Mouse (Mus musculus) myocyte (in vitro differentiated cells): ENCODE data around the gene Ppfibp1. TPM values are rescaled to one million over a fixed set of nuclear protein-coding genes. Genes with fewer than 3 reads are reported as not detected.

Source experiments
- H3K27me3 ChIP-seq: one replicate; pipeline ENCODE4 v1.6.1; 2011; ENCODE audit not compliant: control insufficient read depth, insufficient read depth, insufficient read length
- H3K36me3 ChIP-seq: one replicate; pipeline ENCODE4 v1.6.1; 2011; ENCODE audit not compliant: control insufficient read depth, insufficient read depth
- H3K4me2 ChIP-seq: one replicate; pipeline ENCODE4 v1.6.1; 2011; ENCODE audit warnings: low read depth, control low read depth
- H3K4me3 ChIP-seq: one replicate; pipeline ENCODE4 v1.5.1; 2011; ENCODE audit warnings: mild to moderate bottlenecking, control low read depth, moderate library complexity
- H3K79me2 ChIP-seq: one replicate; pipeline ENCODE4 v1.6.1; 2011; ENCODE audit not compliant: control insufficient read depth, insufficient read depth
- H3ac ChIP-seq: one replicate; pipeline ENCODE4 v1.6.1; 2011; ENCODE audit not compliant: control insufficient read depth, insufficient read length
- CEBPB ChIP-seq: IDR thresholded peaks from 2 replicates; pipeline ENCODE4 v1.6.1; 2011; ENCODE audit warnings: mild to moderate bottlenecking, moderate library complexity; ENCODE audit not compliant: poor library complexity, insufficient read depth, severe bottlenecking
- E2F4 ChIP-seq: IDR thresholded peaks from one replicate; pipeline ENCODE4 v1.6.1; 2011; ENCODE audit warnings: mild to moderate bottlenecking, control low read depth, moderate library complexity; ENCODE audit not compliant: insufficient read depth
- MAX ChIP-seq: IDR thresholded peaks from one replicate; pipeline ENCODE4 v1.6.1; 2011; ENCODE audit warnings: low read depth, mild to moderate bottlenecking, control low read depth
- MYOD1 ChIP-seq, 3 experiments: IDR thresholded peaks; one replicate each; pipeline ENCODE4 v1.6.1; 2011; ENCODE audit warnings: control low read depth in 2 of 3, low read depth in 2 of 3, mild to moderate bottlenecking in 2 of 3, moderate library complexity in 1 of 3; ENCODE audit not compliant: insufficient read length in 2 of 3, control insufficient read depth in 1 of 3
- MYOG ChIP-seq, 3 experiments: IDR thresholded peaks; one replicate each; pipeline ENCODE4 v1.6.1; 2011; ENCODE audit warnings: control low read depth in 2 of 3, low read depth in 2 of 3, mild to moderate bottlenecking in 2 of 3; ENCODE audit not compliant: insufficient read length in 2 of 3, control insufficient read depth in 1 of 3, insufficient read depth in 1 of 3
- POLR2A ChIP-seq: IDR thresholded peaks from one replicate; pipeline ENCODE4 v1.6.1; 2011; ENCODE audit warnings: low read depth, mild to moderate bottlenecking, control low read depth, moderate library complexity; ENCODE audit not compliant: insufficient read length
- POLR2AphosphoS2 ChIP-seq: IDR thresholded peaks from one replicate; pipeline ENCODE4 v1.6.1; 2011; ENCODE audit warnings: low read depth, control low read depth; ENCODE audit not compliant: insufficient read length
- REST ChIP-seq: IDR thresholded peaks from one replicate; pipeline ENCODE4 v1.6.1; 2011; ENCODE audit warnings: mild to moderate bottlenecking, control low read depth, moderate library complexity; ENCODE audit not compliant: insufficient read depth, insufficient read length
- SRF ChIP-seq: IDR thresholded peaks from one replicate; pipeline ENCODE4 v1.6.1; 2011; ENCODE audit warnings: low read depth; ENCODE audit not compliant: control insufficient read depth, insufficient read length
- TCF12 ChIP-seq: IDR thresholded peaks from one replicate; pipeline ENCODE4 v1.6.1; 2011; ENCODE audit warnings: mild to moderate bottlenecking, control low read depth; ENCODE audit not compliant: poor library complexity, insufficient read depth, severe bottlenecking
- TCF3 ChIP-seq: IDR thresholded peaks from one replicate; pipeline ENCODE4 v1.6.1; 2011; ENCODE audit warnings: low read depth, control low read depth; ENCODE audit not compliant: insufficient read length
- USF1 ChIP-seq: IDR thresholded peaks from one replicate; pipeline ENCODE4 v1.6.1; 2011; ENCODE audit warnings: low read depth, mild to moderate bottlenecking, control low read depth, moderate library complexity
- polyA plus RNA-seq: library from polyadenylated mRNA; unstranded; fragments of >200 nt; fragmentation: generic; extraction: Trizol; gene quantifications from one replicate; pipeline ENCODE4 v1.2.1, GENCODE M21; 2012; ENCODE audit warnings: missing spikeins

The Ppfibp1 gene
- polyA plus RNA-seq, 1 experiment, result 79.3 TPM

- H3K36me3 ChIP-seq, result no peaks in the 10 kb centered on the region
- peak overlapping the region; percentile 74 for H3K4me2 ChIP-seq
- TF ChIP-seq MAX (no peak), SRF (no peak), MYOG (IDR thresholded peaks at IDR 0.05; ENCODE audit: control insufficient read depth in 1 of 3, insufficient read depth in 1 of 3, insufficient read length in 2 of 3, low read depth in 2 of 3) (no peak), REST (no peak), POLR2A (no peak), TCF12 (no peak), TCF3 (no peak), E2F4 (no peak)
- no peak overlapping the region for H3K4me3 ChIP-seq
- no peaks in the 10 kb centered on the region for H3K27me3 ChIP-seq
- H3K79me2 ChIP-seq, result peaks cover 75% of the 10 kb centered on the region
- H3ac ChIP-seq, result no peak overlapping the region
These were observed 22.5 kb downstream of the Ppfibp1 start for GRCm38 (mm10) chr6:146910801-146911200.

DNA sequence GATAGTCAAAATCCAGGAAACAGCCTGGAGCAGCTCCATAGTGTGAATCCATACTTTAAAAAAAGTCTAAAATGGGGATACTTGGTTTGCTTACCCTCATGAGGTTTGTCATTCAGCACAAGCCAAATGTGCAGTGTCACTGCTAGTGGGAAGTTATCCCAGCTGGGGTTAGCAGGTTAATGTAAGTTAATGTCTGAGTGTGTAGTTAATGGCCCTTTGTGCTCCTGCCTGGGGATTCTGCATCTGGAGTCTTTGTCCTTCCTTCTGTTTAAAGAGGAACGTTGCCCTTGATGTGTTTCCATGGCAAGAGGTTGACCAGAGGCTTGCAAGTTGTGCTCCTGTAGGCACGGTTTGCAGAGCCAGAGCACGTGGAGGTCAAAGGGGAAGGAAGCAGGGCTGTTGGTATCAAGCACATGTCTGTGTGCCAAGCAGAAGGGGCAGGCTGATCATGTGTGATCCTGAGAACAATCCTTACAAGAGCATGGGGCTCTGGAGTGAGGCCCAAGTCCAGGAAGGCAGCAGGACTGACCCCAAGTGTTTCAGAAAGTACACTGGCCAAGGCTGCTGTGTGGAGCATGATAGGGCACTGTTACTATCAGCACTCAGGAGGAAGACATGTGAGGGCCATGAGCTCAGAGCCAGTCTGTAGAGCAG is 24.7 kb downstream of the Ppfibp1 start:
- H3K4me3 ChIP-seq, result no peak overlapping the region
- no peaks in the 10 kb centered on the region for H3K36me3 ChIP-seq
- TF ChIP-seq TCF12 (no peak), CEBPB (no peak), POLR2AphosphoS2 (no peak), MYOG (IDR thresholded peaks at IDR 0.05; ENCODE audit: control insufficient read depth in 1 of 3, insufficient read depth in 1 of 3, insufficient read length in 2 of 3, low read depth in 2 of 3) (no peak), MYOD1 (IDR thresholded peaks at IDR 0.05; ENCODE audit: control insufficient read depth in 1 of 3, insufficient read length in 2 of 3, low read depth in 2 of 3) (no peak), POLR2A (no peak), REST (no peak), USF1 (no peak), TCF3 (no peak), MAX (no peak), E2F4 (no peak), SRF (no peak)
- H3ac ChIP-seq, result no peak overlapping the region
- peaks cover 79% of the 10 kb centered on the region for H3K79me2 ChIP-seq
- no peaks in the 10 kb centered on the region for H3K27me3 ChIP-seq
- H3K4me2 ChIP-seq, result peak overlapping the region; percentile 65

DNA sequence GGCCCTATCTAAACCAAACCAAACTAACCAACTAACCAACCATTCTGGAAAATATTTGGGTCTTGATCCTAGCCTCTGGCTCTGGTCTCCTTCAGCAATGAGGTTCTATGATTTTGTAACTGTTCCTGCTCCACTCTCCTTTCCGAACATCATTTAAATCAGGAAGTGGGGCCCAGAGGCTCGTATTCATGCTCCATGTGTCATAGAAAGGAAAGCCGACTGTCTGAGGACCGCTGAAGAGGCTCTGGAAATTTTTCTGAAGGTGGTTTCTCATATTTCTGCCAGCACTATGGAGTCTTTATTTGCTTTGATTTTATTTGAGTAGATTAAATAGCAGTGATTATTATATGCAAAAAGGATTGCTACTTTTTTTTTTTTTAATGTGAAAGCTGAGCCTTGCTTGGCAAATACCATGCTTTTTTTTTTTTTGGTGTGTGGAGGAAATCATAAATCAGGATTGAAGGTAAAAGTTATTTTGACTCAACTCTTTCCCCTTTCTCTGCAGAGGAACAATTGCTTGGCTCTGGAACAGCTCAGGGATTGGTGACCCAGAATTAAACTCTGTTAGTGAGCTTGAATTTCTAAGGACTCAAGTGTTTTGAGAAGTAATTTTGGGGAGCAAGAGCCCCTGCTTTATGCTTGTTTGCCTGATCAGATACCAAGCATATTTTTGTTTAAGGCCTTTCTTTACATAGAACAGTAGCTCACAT is 25.4 kb downstream of the Ppfibp1 start:
- Histone ChIP-seq H3K4me2 (peak overlapping the region; percentile 65), H3ac (no peak overlapping the region), H3K27me3 (no peaks in the 10 kb centered on the region), H3K4me3 (no peak overlapping the region), H3K36me3 (no peaks in the 10 kb centered on the region), H3K79me2 (peaks cover 82% of the 10 kb centered on the region)
- TF ChIP-seq MYOD1 (IDR thresholded peaks at IDR 0.05; ENCODE audit: control insufficient read depth in 1 of 3, insufficient read length in 2 of 3, low read depth in 2 of 3) (no peak), USF1 (no peak), E2F4 (no peak), TCF3 (no peak), POLR2AphosphoS2 (no peak), POLR2A (no peak), TCF12 (no peak), REST (no peak), CEBPB (no peak)

GRCm38 (mm10) chr6:146915808-146916207 is 27.5 kb downstream of the Ppfibp1 start:
- H3ac ChIP-seq, result no peak overlapping the region
- no peaks in the 10 kb centered on the region for H3K27me3 ChIP-seq
- H3K4me3 ChIP-seq, result no peak overlapping the region
- H3K4me2 ChIP-seq, result peak overlapping the region; percentile 28
- H3K79me2 ChIP-seq, result peaks cover 77% of the 10 kb centered on the region
- no peak for TF ChIP-seq MYOD1 (IDR thresholded peaks at IDR 0.05; ENCODE audit: control insufficient read depth in 1 of 3, insufficient read length in 2 of 3, low read depth in 2 of 3)
- no peak for TF ChIP-seq MYOG (IDR thresholded peaks at IDR 0.05; ENCODE audit: control insufficient read depth in 1 of 3, insufficient read depth in 1 of 3, insufficient read length in 2 of 3, low read depth in 2 of 3)
- peak; percentile 63 for TF ChIP-seq CEBPB
- H3K36me3 ChIP-seq, result no peaks in the 10 kb centered on the region

DNA sequence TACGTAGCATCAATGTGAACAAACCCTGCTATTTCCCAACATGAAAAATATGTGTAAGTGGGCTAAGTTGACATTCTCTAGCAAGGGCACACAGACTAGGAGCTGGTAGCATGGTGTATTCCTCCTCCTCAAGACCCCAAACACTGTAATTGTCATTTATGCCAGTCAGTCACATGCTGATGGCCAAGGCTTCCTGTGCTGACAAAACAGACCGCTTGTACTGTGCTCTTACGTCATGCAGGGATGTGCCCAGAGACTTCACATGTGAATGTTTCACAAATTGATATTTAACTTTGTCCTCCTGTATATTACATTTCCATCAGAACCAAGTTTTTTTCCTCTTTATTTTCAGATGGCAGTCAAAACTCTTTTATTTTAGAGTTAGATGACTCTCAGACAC is 29.1 kb downstream of the Ppfibp1 start:
- Histone ChIP-seq H3K4me3 (no peak overlapping the region), H3K79me2 (peaks cover 61% of the 10 kb centered on the region), H3ac (no peak overlapping the region), H3K4me2 (no peak overlapping the region), H3K36me3 (no peaks in the 10 kb centered on the region), H3K27me3 (no peaks in the 10 kb centered on the region)
- no peak for TF ChIP-seq USF1
- TF ChIP-seq E2F4, result no peak
- TF ChIP-seq CEBPB, result no peak
- no peak for TF ChIP-seq SRF
- TF ChIP-seq MAX, result no peak
- no peak for TF ChIP-seq MYOG (IDR thresholded peaks at IDR 0.05; ENCODE audit: control insufficient read depth in 1 of 3, insufficient read depth in 1 of 3, insufficient read length in 2 of 3, low read depth in 2 of 3)
- no peak for TF ChIP-seq TCF3
- no peak for TF ChIP-seq REST
- no peak for TF ChIP-seq TCF12
- no peak for TF ChIP-seq POLR2A
- no peak for TF ChIP-seq POLR2AphosphoS2
- no peak for TF ChIP-seq MYOD1 (IDR thresholded peaks at IDR 0.05; ENCODE audit: control insufficient read depth in 1 of 3, insufficient read length in 2 of 3, low read depth in 2 of 3)
